Mouse (Mus musculus): ENCODE measurements at regions not wholly inside any gene's neighbourhood (a gene's known extent, or its start where the extent isn't known, plus 50 kb on each side); places are given as distances from the start of the nearest gene placed in this dataset.
A peak's percentile ranks its signal among the peaks of the same experiment; 100 is the strongest.

DNA sequence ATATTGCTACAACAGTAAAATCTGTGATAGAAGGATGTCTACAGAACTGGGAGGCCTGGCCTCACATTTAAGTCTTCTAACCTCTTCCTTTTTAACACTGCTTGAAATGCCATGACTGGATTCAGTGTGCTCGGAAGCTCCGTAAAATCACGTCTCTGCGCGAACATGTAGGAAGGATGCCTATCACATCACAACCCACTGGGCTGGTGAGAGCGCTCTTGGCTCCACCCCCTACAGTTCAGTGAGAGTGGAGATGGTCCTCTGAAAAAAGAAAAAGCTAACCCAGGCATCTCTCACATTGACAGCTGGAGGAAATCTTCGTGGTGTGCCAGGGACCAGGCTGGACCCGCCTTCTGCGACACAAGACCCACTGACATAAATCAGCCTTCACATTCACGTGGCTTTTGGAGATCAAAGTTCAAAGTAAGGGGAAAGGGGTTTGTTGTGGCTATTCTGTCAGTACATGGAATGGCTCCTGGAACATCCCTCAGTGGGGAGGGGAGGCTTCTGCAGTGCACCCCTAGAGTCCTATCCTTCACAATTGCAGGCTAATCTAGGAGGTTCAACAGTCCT lies 230.8 kb upstream of the Jmjd1c start:
- no peak overlapping the region for H3K27ac ChIP-seq (ENCODE audit: insufficient read depth, low read length)
- no peak for TF ChIP-seq POLR2A (IDR thresholded peaks at IDR 0.05; ENCODE audit: low read depth, low read length)
- no peak for TF ChIP-seq CTCF (IDR thresholded peaks at IDR 0.05; ENCODE audit: borderline replicate concordance, insufficient read depth, low read length)
- no peak overlapping the region for H3K4me3 ChIP-seq (ENCODE audit: insufficient read depth, low read length)
- H3K4me1 ChIP-seq (ENCODE audit: control insufficient read depth, insufficient read depth, low read length) = no peaks in the 10 kb centered on the region

- no peak for TF ChIP-seq CTCF (IDR thresholded peaks at IDR 0.05; ENCODE audit: borderline replicate concordance, insufficient read depth, low read length)
- no peak for TF ChIP-seq POLR2A (IDR thresholded peaks at IDR 0.05; ENCODE audit: low read depth, low read length)
- Histone ChIP-seq H3K27ac (ENCODE audit: insufficient read depth, low read length) (no peak overlapping the region), H3K4me3 (ENCODE audit: insufficient read depth, low read length) (no peak overlapping the region), H3K4me1 (ENCODE audit: control insufficient read depth, insufficient read depth, low read length) (no peaks in the 10 kb centered on the region)
Measured at GRCm38 (mm10) chr10:66871133-66871664, 224.7 kb upstream of the Jmjd1c start.

DNA sequence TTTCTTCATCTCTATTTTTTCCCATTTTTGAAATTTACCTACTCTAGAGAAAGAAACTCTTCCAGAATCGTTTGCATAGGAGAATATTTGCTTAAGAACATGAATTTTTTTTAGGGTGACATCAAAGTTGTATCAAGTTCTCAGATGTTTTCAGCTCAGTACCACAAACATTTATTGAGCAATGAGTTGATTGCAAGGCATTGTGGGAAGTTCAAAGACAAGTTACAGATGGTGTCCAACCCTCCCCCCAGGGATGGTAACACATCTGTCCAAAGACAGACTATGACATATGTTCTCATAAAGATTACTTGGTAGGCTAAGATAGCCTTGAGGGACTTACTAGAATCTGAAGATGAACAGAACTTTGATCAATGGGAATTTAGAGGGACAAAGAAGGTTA lies 224.3 kb upstream of the Jmjd1c start:
- Histone ChIP-seq H3K4me1 (ENCODE audit: control insufficient read depth, insufficient read depth, low read length) (no peaks in the 10 kb centered on the region), H3K4me3 (ENCODE audit: insufficient read depth, low read length) (no peak overlapping the region), H3K27ac (ENCODE audit: insufficient read depth, low read length) (no peak overlapping the region)
- TF ChIP-seq CTCF (IDR thresholded peaks at IDR 0.05; ENCODE audit: borderline replicate concordance, insufficient read depth, low read length) = no peak
- TF ChIP-seq POLR2A (IDR thresholded peaks at IDR 0.05; ENCODE audit: low read depth, low read length) = no peak

DNA sequence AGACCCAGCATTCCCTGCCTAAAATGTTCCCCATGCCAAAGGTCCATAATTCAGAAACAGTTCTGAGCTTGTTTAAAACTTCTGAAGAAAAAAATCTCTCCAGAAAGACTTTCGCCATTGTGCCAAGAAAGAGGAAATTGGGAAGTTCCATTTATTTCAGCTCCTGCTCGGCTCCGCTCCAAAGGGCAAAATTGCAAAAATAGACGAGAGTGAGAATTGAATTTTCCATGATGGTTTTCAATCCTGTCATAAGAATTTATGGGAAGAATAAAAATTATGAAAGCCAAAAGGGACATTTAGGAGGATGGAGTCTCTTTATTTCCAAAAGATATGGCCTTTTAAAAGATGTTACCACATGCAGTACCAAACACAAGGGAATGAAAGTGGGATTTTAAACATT lies 222.5 kb upstream of the Jmjd1c start:
- Histone ChIP-seq H3K4me3 (ENCODE audit: insufficient read depth, low read length) (no peak overlapping the region), H3K27ac (ENCODE audit: insufficient read depth, low read length) (no peak overlapping the region), H3K4me1 (ENCODE audit: control insufficient read depth, insufficient read depth, low read length) (no peaks in the 10 kb centered on the region)
- no peak for TF ChIP-seq POLR2A (IDR thresholded peaks at IDR 0.05; ENCODE audit: low read depth, low read length)
- TF ChIP-seq CTCF (IDR thresholded peaks at IDR 0.05; ENCODE audit: borderline replicate concordance, insufficient read depth, low read length) = no peak

GRCm38 (mm10) chr10:66879071-66879470 lies 216.9 kb upstream of the Jmjd1c start:
- TF ChIP-seq POLR2A (IDR thresholded peaks at IDR 0.05; ENCODE audit: low read depth, low read length) (no peak), CTCF (IDR thresholded peaks at IDR 0.05; ENCODE audit: borderline replicate concordance, insufficient read depth, low read length) (no peak)
- Histone ChIP-seq H3K4me3 (ENCODE audit: insufficient read depth, low read length) (no peak overlapping the region), H3K4me1 (ENCODE audit: control insufficient read depth, insufficient read depth, low read length) (no peaks in the 10 kb centered on the region), H3K27ac (ENCODE audit: insufficient read depth, low read length) (no peak overlapping the region)

- TF ChIP-seq CTCF (IDR thresholded peaks at IDR 0.05; ENCODE audit: borderline replicate concordance, insufficient read depth, low read length) (no peak), POLR2A (IDR thresholded peaks at IDR 0.05; ENCODE audit: low read depth, low read length) (no peak)
- Histone ChIP-seq H3K4me3 (ENCODE audit: insufficient read depth, low read length) (no peak overlapping the region), H3K27ac (ENCODE audit: insufficient read depth, low read length) (no peak overlapping the region), H3K4me1 (ENCODE audit: control insufficient read depth, insufficient read depth, low read length) (peaks cover 3% of the 10 kb centered on the region)
Measured at GRCm38 (mm10) chr10:66882825-66883224, 213.1 kb upstream of the Jmjd1c start.

- TF ChIP-seq POLR2A (IDR thresholded peaks at IDR 0.05; ENCODE audit: low read depth, low read length) = no peak
- no peak for TF ChIP-seq CTCF (IDR thresholded peaks at IDR 0.05; ENCODE audit: borderline replicate concordance, insufficient read depth, low read length)
- peak overlapping the region; percentile 68 for H3K27ac ChIP-seq (ENCODE audit: insufficient read depth, low read length)
- H3K4me1 ChIP-seq (ENCODE audit: control insufficient read depth, insufficient read depth, low read length) = peaks cover 3% of the 10 kb centered on the region
- H3K4me3 ChIP-seq (ENCODE audit: insufficient read depth, low read length) = no peak overlapping the region
Measured at GRCm38 (mm10) chr10:66885575-66885974, 210.3 kb upstream of the Jmjd1c start.

GRCm38 (mm10) chr10:66889786-66890555 lies 206.0 kb upstream of the Jmjd1c start:
- H3K27ac ChIP-seq (ENCODE audit: insufficient read depth, low read length) = no peak overlapping the region; the same call in 1 of the 2 replicates
- H3K4me1 ChIP-seq (ENCODE audit: control insufficient read depth, insufficient read depth, low read length) = peaks cover 11% of the 10 kb centered on the region
- TF ChIP-seq CTCF (IDR thresholded peaks at IDR 0.05; ENCODE audit: borderline replicate concordance, insufficient read depth, low read length) (no peak), POLR2A (IDR thresholded peaks at IDR 0.05; ENCODE audit: low read depth, low read length) (no peak)
- no peak overlapping the region for H3K4me3 ChIP-seq (ENCODE audit: insufficient read depth, low read length)

DNA sequence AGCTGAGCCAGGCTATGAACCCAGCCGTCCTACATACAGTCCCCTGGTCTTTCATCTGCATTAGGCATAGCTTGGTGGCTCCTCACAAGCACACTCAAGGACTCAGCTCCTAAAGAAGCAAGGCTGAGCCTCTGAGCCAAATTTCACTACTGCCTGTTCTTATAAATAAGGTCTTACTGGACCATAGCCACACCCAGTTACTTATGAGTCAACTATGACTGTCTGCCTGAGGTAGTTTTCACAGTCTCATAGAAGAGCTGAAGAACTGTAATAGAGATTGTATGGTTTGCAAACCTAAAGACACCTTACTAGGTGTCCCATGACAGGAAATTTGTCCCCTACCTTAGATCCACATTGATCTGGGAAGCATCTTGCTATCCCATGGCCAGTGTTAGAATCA lies 204.1 kb upstream of the Jmjd1c start:
- H3K27ac ChIP-seq (ENCODE audit: insufficient read depth, low read length) = no peak overlapping the region
- H3K4me1 ChIP-seq (ENCODE audit: control insufficient read depth, insufficient read depth, low read length) = peaks cover 8% of the 10 kb centered on the region
- TF ChIP-seq CTCF (IDR thresholded peaks at IDR 0.05; ENCODE audit: borderline replicate concordance, insufficient read depth, low read length) = no peak
- no peak overlapping the region for H3K4me3 ChIP-seq (ENCODE audit: insufficient read depth, low read length)

GRCm38 (mm10) chr10:66893836-66894235 lies 202.1 kb upstream of the Jmjd1c start:
- TF ChIP-seq POLR2A (IDR thresholded peaks at IDR 0.05; ENCODE audit: low read depth, low read length) (no peak), CTCF (IDR thresholded peaks at IDR 0.05; ENCODE audit: borderline replicate concordance, insufficient read depth, low read length) (no peak)
- no peak overlapping the region for H3K27ac ChIP-seq (ENCODE audit: insufficient read depth, low read length)
- no peak overlapping the region for H3K4me3 ChIP-seq (ENCODE audit: insufficient read depth, low read length)
- peaks cover 8% of the 10 kb centered on the region for H3K4me1 ChIP-seq (ENCODE audit: control insufficient read depth, insufficient read depth, low read length)
